Mouse (Mus musculus) liver, postnatal 0 days (tissue): ENCODE data around the gene Cggbp1.

Experiments used
- CTCF ChIP-seq: sonication (generic); IDR thresholded peaks from 2 replicates; pipeline ENCODE4 v1.5.1; 2016; ENCODE audit warnings: antibody characterized with exemption, low read depth
- EP300 ChIP-seq: IDR thresholded peaks from 2 replicates; pipeline ENCODE4 v1.6.1; 2016; ENCODE audit warnings: antibody characterized with exemption, low read depth, mild to moderate bottlenecking

DNA sequence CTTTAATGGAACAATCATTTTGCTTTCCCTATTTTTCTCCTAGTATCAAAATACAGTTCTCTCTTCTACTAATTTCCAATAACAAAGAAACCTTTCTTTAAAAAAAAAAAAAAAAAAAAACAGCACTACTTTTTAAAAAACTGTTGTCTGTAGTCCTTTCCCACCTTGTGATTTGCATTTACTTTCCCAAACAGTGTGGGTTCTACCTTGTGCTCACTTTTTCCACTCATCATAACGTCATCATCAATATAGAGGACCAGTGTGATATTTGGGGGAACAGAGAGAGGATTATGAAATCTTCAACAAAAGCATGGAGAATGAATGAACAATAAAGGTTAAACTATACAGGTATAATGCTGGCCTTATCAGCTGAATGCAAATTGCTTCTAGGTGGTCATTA lies 27.3 kb upstream of the Cggbp1 start:
- no peak for TF ChIP-seq CTCF
- TF ChIP-seq EP300 = no peak
